Comparison of ENCODE assay signal across 9 mouse cellular contexts in genomic region chr10:77522746-77523145, GRCm38 (mm10). TPM values are rescaled to one million over a fixed set of nuclear protein-coding genes. Genes with fewer than 3 reads are reported as not detected.
DNase-seq lines count a peak whose midpoint lies in the region; ATAC-seq and TF ChIP-seq lines count a peak whose summit lies in the region.
"Had no signal": no experiment of that assay in that cellular context is flagged by ENCODE, and none has a peak within 500 bp of the region (broad histone marks: within the 10 kb centered on the region; RNA-seq: fewer than 3 reads in every experiment).

No protein-coding gene starts in this region.

- no peaks in the 10 kb centered on the region for H3K9me3 ChIP-seq in heart, embryonic 15.5 days (replicated peaks)
- H3K9me3 ChIP-seq in G1E (replicated peaks): no peaks in the 10 kb centered on the region
- no peaks in the 10 kb centered on the region for H3K9me3 ChIP-seq in hindbrain, embryonic 12.5 days (replicated peaks)
- H3K9me3 ChIP-seq in midbrain, embryonic 11.5 days (ENCODE audit: control insufficient read depth, low read length): no peaks in the 10 kb centered on the region

- no peak overlapping the region for H3K27ac ChIP-seq in heart, embryonic 15.5 days
- H3K27ac ChIP-seq in hindbrain, embryonic 12.5 days: no peak overlapping the region
- H3K27ac ChIP-seq in midbrain, embryonic 11.5 days (ENCODE audit: low read depth, low read length): no peak overlapping the region

- H3K36me3 ChIP-seq in heart, embryonic 15.5 days: no peaks in the 10 kb centered on the region
- peaks cover 3% of the 10 kb centered on the region for H3K36me3 ChIP-seq in G1E (replicated peaks)
- no peaks in the 10 kb centered on the region for H3K36me3 ChIP-seq in hindbrain, embryonic 12.5 days
- no peaks in the 10 kb centered on the region for H3K36me3 ChIP-seq in midbrain, embryonic 11.5 days (ENCODE audit: control insufficient read depth, insufficient read depth, low read length)

- H3K4me2 ChIP-seq in heart, embryonic 15.5 days: peak overlapping the region; percentile 61
- H3K4me2 ChIP-seq in hindbrain, embryonic 12.5 days (replicated peaks): peak overlapping the region; percentile 52
- peak overlapping the region; percentile 53 for H3K4me2 ChIP-seq in midbrain, embryonic 11.5 days

- 58% methylated on average over 12 of the region's 12 CpGs for WGBS in heart, embryonic 15.5 days
- WGBS in hindbrain, embryonic 12.5 days: 56% methylated on average over 12 of the region's 12 CpGs
- WGBS in midbrain, embryonic 11.5 days: 46% methylated on average over 12 of the region's 12 CpGs

- DNase-seq in heart, postnatal 10 days: no peak
- DNase-seq in G1E (ENCODE audit: low spot score) (no peak), MN1 (ENCODE audit: low spot score) (no peak)
- peak; percentile 85 for DNase-seq in midbrain, embryonic 11.5 days (ENCODE audit: low spot score, missing footprints)
- no peak for DNase-seq in testis, postnatal 10 days (ENCODE audit: low spot score)
- no peak for DNase-seq in frontal cortex, postnatal 14 days (ENCODE audit: low spot score in 2 of 2)
- DNase-seq: layer of hippocampus, postnatal 36 days had no signal

- intact Hi-C loops in heart, postnatal 10 days (cut with DNase I): no loop called here

- peak overlapping the region; percentile 36; the same call in 1 of the 2 replicates for H3K9ac ChIP-seq in heart, embryonic 15.5 days
- H3K9ac ChIP-seq in hindbrain, embryonic 12.5 days: peak overlapping the region; percentile 47; the same call in 1 of the 2 replicates
- peak overlapping the region; percentile 59 for H3K9ac ChIP-seq in midbrain, embryonic 11.5 days (ENCODE audit: low read length)

- ATAC-seq in heart, embryonic 15.5 days (replicated peaks; ENCODE audit: insufficient number of reproducible peaks, insufficient read depth, low FRiP score, low read depth): no peak
- ATAC-seq in G1E (ENCODE audit: extremely low read depth, insufficient number of reproducible peaks, low FRiP score, poor library complexity, severe bottlenecking): no peak
- ATAC-seq in hindbrain, embryonic 12.5 days (ENCODE audit: low FRiP score): no peak
- no peak for ATAC-seq in midbrain, embryonic 11.5 days (ENCODE audit: low FRiP score)

- H3K4me3 ChIP-seq in heart, embryonic 15.5 days: peak overlapping the region; percentile 34
- peak overlapping the region; percentile 33; the same call in 1 of the 2 replicates for H3K4me3 ChIP-seq in G1E (ENCODE audit: low read depth, low read length)
- H3K4me3 ChIP-seq in hindbrain, embryonic 12.5 days: peak overlapping the region; percentile 21; the same call in 1 of the 2 replicates
- H3K4me3 ChIP-seq in midbrain, embryonic 11.5 days (ENCODE audit: low read depth, low read length): peak overlapping the region; percentile 25

- H3K27me3 ChIP-seq in heart, embryonic 15.5 days: no peaks in the 10 kb centered on the region
- H3K27me3 ChIP-seq in G1E (ENCODE audit: insufficient read depth, low read length): peaks cover 22% of the 10 kb centered on the region
- no peaks in the 10 kb centered on the region for H3K27me3 ChIP-seq in hindbrain, embryonic 12.5 days
- H3K27me3 ChIP-seq in midbrain, embryonic 11.5 days (ENCODE audit: control insufficient read depth, insufficient read depth, low read length): no peaks in the 10 kb centered on the region

- peaks cover 11% of the 10 kb centered on the region for H3K4me1 ChIP-seq in heart, embryonic 15.5 days (replicated peaks)
- peaks cover 63% of the 10 kb centered on the region for H3K4me1 ChIP-seq in G1E (ENCODE audit: insufficient read depth, low read depth, low read length)
- peaks cover 2% of the 10 kb centered on the region; the same call in 1 of the 2 replicates for H3K4me1 ChIP-seq in hindbrain, embryonic 12.5 days
- no peaks in the 10 kb centered on the region; the same call in 1 of the 2 replicates for H3K4me1 ChIP-seq in midbrain, embryonic 11.5 days (ENCODE audit: control insufficient read depth, insufficient read depth, low read length)

- TF ChIP-seq CTCF in G1E (IDR thresholded peaks at IDR 0.05; ENCODE audit: low read depth, low read length): no peak

RNA-seq across cellular contexts. Expression of gene Fam207a, which starts 7.2 kb away (rescaled TPM):
- 21.3 and 28.1 TPM in 2 replicates for polyA plus RNA-seq in heart, embryonic 15.5 days (2015; fragmentation: Nextera tagmentation; extraction: Ambion mirVana)
- total RNA-seq in heart, postnatal 10 days (2021): 10 to 100 TPM; 11.7 to 12.0 TPM
- total RNA-seq in G1E (2014; fragmentation: Nextera tagmentation) (13.0 and 14.5 TPM in 2 replicates), G1E (2017) (31.1 and 39.4 TPM in 2 replicates)
- polyA plus RNA-seq in G1E (2012): 122 and 191 TPM in 2 replicates
- 47.3 and 48.0 TPM in 2 replicates for polyA plus RNA-seq in hindbrain, embryonic 12.5 days (2016; fragmentation: Nextera tagmentation; extraction: Ambion mirVana)
- 38.7 and 42.2 TPM in 2 replicates for polyA plus RNA-seq in midbrain, embryonic 11.5 days (2014; fragmentation: Nextera tagmentation; extraction: Ambion mirVana)

RNA-seq across cellular contexts. Expression of gene Itgb2, which starts 7.3 kb away (rescaled TPM):
- polyA plus RNA-seq in heart, embryonic 15.5 days (2015; fragmentation: Nextera tagmentation; extraction: Ambion mirVana): 2.1 and 6.2 TPM in 2 replicates
- total RNA-seq in heart, postnatal 10 days (2021): 1 to 10 TPM; 3.3 to 4.4 TPM
- total RNA-seq in G1E (2014; fragmentation: Nextera tagmentation) (39.6 and 51.8 TPM in 2 replicates), G1E (2017) (49.1 and 49.2 TPM in 2 replicates)
- polyA plus RNA-seq in G1E (2012): 8.5 and 20.0 TPM in 2 replicates
- polyA plus RNA-seq in hindbrain, embryonic 12.5 days (2016; fragmentation: Nextera tagmentation; extraction: Ambion mirVana): 0.70 and 1.6 TPM in 2 replicates
- polyA plus RNA-seq in midbrain, embryonic 11.5 days (2014; fragmentation: Nextera tagmentation; extraction: Ambion mirVana): 0.57 and 0.59 TPM in 2 replicates

RNA-seq across cellular contexts. Expression of gene Pttg1ip, which starts 58.8 kb away (rescaled TPM):
- polyA plus RNA-seq in heart, embryonic 15.5 days (2015; fragmentation: Nextera tagmentation; extraction: Ambion mirVana): 105 and 125 TPM in 2 replicates
- total RNA-seq in heart, postnatal 10 days (2021): 100 to 1,000 TPM; 134 to 148 TPM
- total RNA-seq in G1E (2014; fragmentation: Nextera tagmentation) (133 and 140 TPM in 2 replicates), G1E (2017) (111 and 115 TPM in 2 replicates)
- polyA plus RNA-seq in G1E (2012): 106 and 128 TPM in 2 replicates
- 77.2 and 78.8 TPM in 2 replicates for polyA plus RNA-seq in hindbrain, embryonic 12.5 days (2016; fragmentation: Nextera tagmentation; extraction: Ambion mirVana)
- 68.5 and 73.2 TPM in 2 replicates for polyA plus RNA-seq in midbrain, embryonic 11.5 days (2014; fragmentation: Nextera tagmentation; extraction: Ambion mirVana)
